Mouse (Mus musculus): Measurements from ENCODE around the gene Vgll4. TPM values are rescaled to one million over a fixed set of nuclear protein-coding genes. Genes with fewer than 3 reads are reported as not detected.
A peak's percentile ranks its signal among the peaks of the same experiment; 100 is the strongest.

The Vgll4 gene
- polyA plus RNA-seq, 1 experiment, result 44.8 TPM

DNA sequence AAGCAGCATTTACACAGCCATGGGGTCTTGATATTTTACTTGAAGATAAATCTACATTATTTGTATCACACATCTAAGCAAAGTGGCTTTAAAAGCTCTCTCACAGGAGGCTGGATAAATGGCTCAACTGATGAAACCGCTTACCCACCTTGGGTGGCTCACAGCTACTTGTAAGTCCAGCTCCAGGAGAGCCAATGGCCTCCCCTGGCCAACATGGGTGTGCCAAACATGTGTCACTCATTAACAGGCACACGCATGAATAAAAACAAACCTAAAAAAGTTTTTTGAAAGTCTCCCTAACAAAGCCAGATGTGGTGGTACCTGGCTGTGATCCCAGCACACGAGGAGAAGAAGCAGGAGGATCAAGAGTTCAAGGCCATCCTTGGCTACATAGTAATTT is 34.4 kb downstream of the Vgll4 start:
- TF ChIP-seq CTCF (IDR thresholded peaks at IDR 0.05; ENCODE audit: extremely low read depth, insufficient read depth, low read length) (no peak), POLR2A (IDR thresholded peaks at IDR 0.05; ENCODE audit: extremely low read depth, insufficient read depth, low read length) (no peak)
- H3K4me1 ChIP-seq (ENCODE audit: control insufficient read depth, insufficient read depth, low read length), result peaks cover 8% of the 10 kb centered on the region
- H3K4me3 ChIP-seq (ENCODE audit: insufficient read depth, low read length), result no peak overlapping the region
- H3K27ac ChIP-seq (ENCODE audit: insufficient read depth, low read length), result no peak overlapping the region

GRCm38 (mm10) chr6:114934045-114934444 is 35.7 kb downstream of the Vgll4 start:
- no peak overlapping the region for H3K4me3 ChIP-seq (ENCODE audit: insufficient read depth, low read length)
- no peak overlapping the region for H3K27ac ChIP-seq (ENCODE audit: insufficient read depth, low read length)
- no peak for TF ChIP-seq CTCF (IDR thresholded peaks at IDR 0.05; ENCODE audit: extremely low read depth, insufficient read depth, low read length)
- TF ChIP-seq POLR2A (IDR thresholded peaks at IDR 0.05; ENCODE audit: extremely low read depth, insufficient read depth, low read length), result no peak
- H3K4me1 ChIP-seq (ENCODE audit: control insufficient read depth, insufficient read depth, low read length), result peaks cover 8% of the 10 kb centered on the region

- Histone ChIP-seq H3K4me1 (ENCODE audit: control insufficient read depth, insufficient read depth, low read length) (peaks cover 8% of the 10 kb centered on the region), H3K27ac (ENCODE audit: insufficient read depth, low read length) (no peak overlapping the region)
- TF ChIP-seq POLR2A (IDR thresholded peaks at IDR 0.05; ENCODE audit: extremely low read depth, insufficient read depth, low read length) (no peak), CTCF (IDR thresholded peaks at IDR 0.05; ENCODE audit: extremely low read depth, insufficient read depth, low read length) (no peak)
Observed at GRCm38 (mm10) chr6:114932991-114933392, 36.8 kb downstream of the Vgll4 start.

GRCm38 (mm10) chr6:114932116-114932500 is 37.7 kb downstream of the Vgll4 start:
- TF ChIP-seq CTCF (IDR thresholded peaks at IDR 0.05; ENCODE audit: extremely low read depth, insufficient read depth, low read length) (no peak), POLR2A (IDR thresholded peaks at IDR 0.05; ENCODE audit: extremely low read depth, insufficient read depth, low read length) (no peak)
- no peak overlapping the region for H3K27ac ChIP-seq (ENCODE audit: insufficient read depth, low read length)
- H3K4me1 ChIP-seq (ENCODE audit: control insufficient read depth, insufficient read depth, low read length), result peaks cover 8% of the 10 kb centered on the region
- H3K4me3 ChIP-seq (ENCODE audit: insufficient read depth, low read length), result no peak overlapping the region

More at GRCm38 (mm10) chr6:114932991-114933392, 36.8 kb downstream of the Vgll4 start:
- no peak overlapping the region for H3K4me3 ChIP-seq (ENCODE audit: insufficient read depth, low read length)

DNA sequence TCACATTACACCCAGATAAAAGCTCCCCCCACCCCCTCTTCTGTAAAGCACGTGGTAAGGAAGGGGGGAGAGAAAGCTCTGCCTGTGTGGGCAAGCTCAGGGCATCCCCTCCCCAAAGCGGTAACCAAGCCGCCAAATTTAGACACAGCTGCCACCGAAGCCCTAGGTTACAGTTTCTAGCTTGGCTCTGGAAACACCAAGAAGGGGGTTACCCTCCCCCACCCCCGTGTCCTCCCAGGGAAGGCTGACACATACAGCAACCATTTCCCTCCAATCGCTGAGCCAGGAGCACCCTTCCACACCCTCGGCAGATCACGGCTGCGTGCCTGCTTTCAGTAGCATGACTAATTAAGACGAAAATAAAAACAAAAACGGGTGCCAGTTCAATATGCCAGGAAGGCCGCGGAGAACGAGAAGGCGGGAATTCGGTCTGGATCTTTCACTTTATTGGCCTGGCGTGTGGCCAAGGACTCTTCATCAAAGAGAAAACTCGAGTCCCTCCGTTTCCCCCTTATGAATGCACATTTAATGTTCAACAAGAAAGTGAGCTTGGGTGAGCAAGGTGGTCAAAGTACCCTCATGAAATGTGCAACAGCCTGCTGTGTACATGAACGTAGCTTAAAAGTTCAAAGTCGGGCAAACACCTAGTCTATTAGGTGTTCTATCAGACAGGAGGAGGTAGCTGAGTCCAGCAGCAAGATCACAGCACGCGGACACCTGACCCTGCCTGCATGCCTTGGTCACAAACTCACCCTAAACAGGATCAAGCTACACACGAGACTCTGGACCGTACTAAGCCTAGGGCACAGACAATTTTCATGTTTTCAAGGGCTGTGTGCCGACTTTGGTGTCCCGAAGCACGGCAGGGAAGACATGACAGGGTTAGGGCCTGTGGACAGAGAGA is 38.3 kb downstream of the Vgll4 start:
- Histone ChIP-seq H3K4me3 (ENCODE audit: insufficient read depth, low read length) (peak overlapping the region; percentile 12; the same call in 1 of the 2 replicates), H3K4me1 (ENCODE audit: control insufficient read depth, insufficient read depth, low read length) (peaks cover 7% of the 10 kb centered on the region), H3K27ac (ENCODE audit: insufficient read depth, low read length) (no peak overlapping the region)

DNA sequence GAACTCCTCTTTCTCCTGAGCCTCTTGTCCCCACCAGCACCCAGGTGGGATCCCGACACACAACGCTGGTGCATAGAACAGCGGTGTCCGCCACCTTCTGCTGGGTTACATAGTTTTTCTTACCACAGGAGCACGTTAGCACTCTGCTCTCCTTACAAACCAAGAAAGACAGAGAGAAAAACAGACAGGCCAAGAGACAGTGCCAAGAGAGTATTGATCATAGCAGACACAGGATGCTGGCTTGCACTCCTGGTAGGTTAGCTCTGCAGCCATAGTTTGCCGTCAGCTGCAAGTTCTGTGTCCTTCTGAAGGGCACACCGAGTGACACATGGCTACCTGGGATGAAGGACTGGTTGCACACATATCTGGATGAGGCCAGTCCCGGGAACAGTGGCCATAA is 39.1 kb downstream of the Vgll4 start:
- Histone ChIP-seq H3K27ac (ENCODE audit: insufficient read depth, low read length) (no peak overlapping the region), H3K4me1 (ENCODE audit: control insufficient read depth, insufficient read depth, low read length) (peaks cover 7% of the 10 kb centered on the region), H3K4me3 (ENCODE audit: insufficient read depth, low read length) (no peak overlapping the region)
- TF ChIP-seq CTCF (IDR thresholded peaks at IDR 0.05; ENCODE audit: extremely low read depth, insufficient read depth, low read length) (no peak), POLR2A (IDR thresholded peaks at IDR 0.05; ENCODE audit: extremely low read depth, insufficient read depth, low read length) (no peak)

More for the DNA sequence above, 38.3 kb downstream of the Vgll4 start:
- TF ChIP-seq POLR2A (IDR thresholded peaks at IDR 0.05; ENCODE audit: extremely low read depth, insufficient read depth, low read length) (no peak), CTCF (IDR thresholded peaks at IDR 0.05; ENCODE audit: extremely low read depth, insufficient read depth, low read length) (no peak)

- no peak for TF ChIP-seq POLR2A (IDR thresholded peaks at IDR 0.05; ENCODE audit: extremely low read depth, insufficient read depth, low read length)
- Histone ChIP-seq H3K4me1 (ENCODE audit: control insufficient read depth, insufficient read depth, low read length) (peaks cover 7% of the 10 kb centered on the region), H3K27ac (ENCODE audit: insufficient read depth, low read length) (no peak overlapping the region), H3K4me3 (ENCODE audit: insufficient read depth, low read length) (no peak overlapping the region)
Observed at GRCm38 (mm10) chr6:114930038-114930591, 39.7 kb downstream of the Vgll4 start.

GRCm38 (mm10) chr6:114929346-114929745 is 40.4 kb downstream of the Vgll4 start:
- Histone ChIP-seq H3K4me3 (ENCODE audit: insufficient read depth, low read length) (no peak overlapping the region), H3K4me1 (ENCODE audit: control insufficient read depth, insufficient read depth, low read length) (peaks cover 7% of the 10 kb centered on the region), H3K27ac (ENCODE audit: insufficient read depth, low read length) (no peak overlapping the region)
- TF ChIP-seq CTCF (IDR thresholded peaks at IDR 0.05; ENCODE audit: extremely low read depth, insufficient read depth, low read length) (peak; percentile 70), POLR2A (IDR thresholded peaks at IDR 0.05; ENCODE audit: extremely low read depth, insufficient read depth, low read length) (no peak)

DNA sequence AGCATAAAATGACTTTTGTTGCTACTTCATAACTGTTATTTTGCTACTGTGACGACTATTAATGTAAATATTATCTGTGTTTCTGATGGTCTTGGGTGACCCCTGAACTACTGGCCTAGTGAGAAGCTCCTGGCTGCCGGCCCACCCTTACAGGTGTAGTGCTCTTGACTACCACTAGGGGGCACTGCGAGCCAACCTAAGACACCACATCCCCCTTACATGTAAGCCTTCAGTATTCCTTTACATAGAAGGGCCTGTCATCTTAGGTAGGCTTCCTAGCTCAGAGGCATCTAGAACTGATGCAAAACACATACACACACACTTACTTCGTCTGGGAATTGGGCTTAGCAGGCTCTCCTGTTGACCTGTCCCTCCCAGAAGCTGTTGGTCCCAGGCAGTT is 41.3 kb downstream of the Vgll4 start:
- H3K27ac ChIP-seq (ENCODE audit: insufficient read depth, low read length), result no peak overlapping the region
- TF ChIP-seq POLR2A (IDR thresholded peaks at IDR 0.05; ENCODE audit: extremely low read depth, insufficient read depth, low read length) (no peak), CTCF (IDR thresholded peaks at IDR 0.05; ENCODE audit: extremely low read depth, insufficient read depth, low read length) (peak; percentile 96)
- peaks cover 4% of the 10 kb centered on the region for H3K4me1 ChIP-seq (ENCODE audit: control insufficient read depth, insufficient read depth, low read length)
- H3K4me3 ChIP-seq (ENCODE audit: insufficient read depth, low read length), result no peak overlapping the region

DNA sequence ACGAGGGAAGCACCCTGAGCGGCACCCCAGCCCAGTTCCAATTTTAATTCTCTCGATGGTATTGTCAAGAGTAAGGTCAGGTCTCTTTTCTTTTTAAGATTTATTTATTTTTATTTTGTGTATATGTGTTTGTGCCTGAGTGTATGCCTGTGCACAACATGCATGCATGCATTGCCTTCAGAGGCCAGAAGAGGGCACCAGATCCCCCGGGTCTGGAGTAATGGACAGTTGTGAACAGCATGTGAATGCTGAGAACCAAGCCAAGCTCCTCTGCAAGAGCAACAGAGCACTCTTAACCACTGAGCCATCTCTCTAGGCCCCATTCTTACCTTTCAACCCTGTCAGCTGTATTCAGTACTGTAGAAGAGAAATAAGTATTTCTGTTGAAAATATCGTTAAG is 42.4 kb downstream of the Vgll4 start:
- H3K4me3 ChIP-seq (ENCODE audit: insufficient read depth, low read length), result no peak overlapping the region
- no peak for TF ChIP-seq POLR2A (IDR thresholded peaks at IDR 0.05; ENCODE audit: extremely low read depth, insufficient read depth, low read length)
- TF ChIP-seq CTCF (IDR thresholded peaks at IDR 0.05; ENCODE audit: extremely low read depth, insufficient read depth, low read length), result peak; percentile 41
- peaks cover 4% of the 10 kb centered on the region for H3K4me1 ChIP-seq (ENCODE audit: control insufficient read depth, insufficient read depth, low read length)
- no peak overlapping the region for H3K27ac ChIP-seq (ENCODE audit: insufficient read depth, low read length)

Measured in cortical plate, adult 2 months (tissue).